Mouse (Mus musculus): ENCODE data around the gene Hnrnpul1. TPM values are rescaled to one million over a fixed set of nuclear protein-coding genes. Genes with fewer than 3 reads are reported as not detected.

The Hnrnpul1 gene
- 22.5 TPM for polyA plus RNA-seq (2014; fragmentation: Illumina TruSeq; extraction: RNeasy Lipid Tissue Mini Kit (QIAGEN cat#74804); ENCODE audit: low read depth, low replicate concordance)

GRCm38 (mm10) chr7:25754738-25755467 is at the start of gene Hnrnpul1:
Gene Hnrnpul1, minus strand, starts transcription at chr7:25754757.

GRCm38 (mm10) chr7:25788220-25789128 is 33.9 kb upstream of the Hnrnpul1 start, which contains the start of gene Axl:
Gene Axl, minus strand, starts transcription at chr7:25788705.

GRCm38 (mm10) chr7:25718788-25719417 is 35.7 kb downstream of the Hnrnpul1 start, which contains the start of gene Ccdc97:
Gene Ccdc97, minus strand, starts transcription at chr7:25719088.

GRCm38 (mm10) chr7:25686680-25687531 is 67.7 kb downstream of the Hnrnpul1 start, which contains the start of gene Tgfb1:
Gene Tgfb1, plus strand, starts transcription at chr7:25687002.

GRCm38 (mm10) chr7:25680514-25681258 is 73.9 kb downstream of the Hnrnpul1 start, which contains the start of gene B9d2:
Gene B9d2, plus strand, starts transcription at chr7:25680780.

GRCm38 (mm10) chr7:25674719-25675300 is 79.7 kb downstream of the Hnrnpul1 start, which contains the start of gene Tmem91:
Gene Tmem91, minus strand, starts transcription at chr7:25675166.

Other genes with a start within 250 kb of the Hnrnpul1 start
- not detected for gene Ceacam2, start 214.9 kb downstream of the Hnrnpul1 start, polyA plus RNA-seq (2014; fragmentation: Illumina TruSeq; extraction: RNeasy Lipid Tissue Mini Kit (QIAGEN cat#74804); ENCODE audit: low read depth, low replicate concordance)
- gene Erich4, start 138.9 kb downstream of the Hnrnpul1 start, polyA plus RNA-seq (2014; fragmentation: Illumina TruSeq; extraction: RNeasy Lipid Tissue Mini Kit (QIAGEN cat#74804); ENCODE audit: low read depth, low replicate concordance), result not detected
- gene Dmac2, start 135.3 kb downstream of the Hnrnpul1 start, polyA plus RNA-seq (2014; fragmentation: Illumina TruSeq; extraction: RNeasy Lipid Tissue Mini Kit (QIAGEN cat#74804); ENCODE audit: low read depth, low replicate concordance), result 21.7 TPM
- not detected for gene B3gnt8, start 128.1 kb downstream of the Hnrnpul1 start, polyA plus RNA-seq (2014; fragmentation: Illumina TruSeq; extraction: RNeasy Lipid Tissue Mini Kit (QIAGEN cat#74804); ENCODE audit: low read depth, low replicate concordance)
- gene Bckdha, start 95.8 kb downstream of the Hnrnpul1 start, polyA plus RNA-seq (2014; fragmentation: Illumina TruSeq; extraction: RNeasy Lipid Tissue Mini Kit (QIAGEN cat#74804); ENCODE audit: low read depth, low replicate concordance), result 1.8 TPM
- 1.1 TPM for gene Exosc5, start 95.6 kb downstream of the Hnrnpul1 start, polyA plus RNA-seq (2014; fragmentation: Illumina TruSeq; extraction: RNeasy Lipid Tissue Mini Kit (QIAGEN cat#74804); ENCODE audit: low read depth, low replicate concordance)
- not detected for gene Tmem91, start 79.6 kb downstream of the Hnrnpul1 start, polyA plus RNA-seq (2014; fragmentation: Illumina TruSeq; extraction: RNeasy Lipid Tissue Mini Kit (QIAGEN cat#74804); ENCODE audit: low read depth, low replicate concordance)
- gene B9d2, start 74.0 kb downstream of the Hnrnpul1 start, polyA plus RNA-seq (2014; fragmentation: Illumina TruSeq; extraction: RNeasy Lipid Tissue Mini Kit (QIAGEN cat#74804); ENCODE audit: low read depth, low replicate concordance), result not detected
- gene Tgfb1, start 67.8 kb downstream of the Hnrnpul1 start, polyA plus RNA-seq (2014; fragmentation: Illumina TruSeq; extraction: RNeasy Lipid Tissue Mini Kit (QIAGEN cat#74804); ENCODE audit: low read depth, low replicate concordance), result 1.1 TPM
- 1.7 TPM for gene Ccdc97, start 35.7 kb downstream of the Hnrnpul1 start, polyA plus RNA-seq (2014; fragmentation: Illumina TruSeq; extraction: RNeasy Lipid Tissue Mini Kit (QIAGEN cat#74804); ENCODE audit: low read depth, low replicate concordance)
- gene Axl, start 33.9 kb upstream of the Hnrnpul1 start, polyA plus RNA-seq (2014; fragmentation: Illumina TruSeq; extraction: RNeasy Lipid Tissue Mini Kit (QIAGEN cat#74804); ENCODE audit: low read depth, low replicate concordance), result 7.3 TPM
- gene Cyp2s1, start 62.2 kb upstream of the Hnrnpul1 start, polyA plus RNA-seq (2014; fragmentation: Illumina TruSeq; extraction: RNeasy Lipid Tissue Mini Kit (QIAGEN cat#74804); ENCODE audit: low read depth, low replicate concordance), result not detected
- 97.7 TPM for gene Cyp2b10, start 142.9 kb upstream of the Hnrnpul1 start, polyA plus RNA-seq (2014; fragmentation: Illumina TruSeq; extraction: RNeasy Lipid Tissue Mini Kit (QIAGEN cat#74804); ENCODE audit: low read depth, low replicate concordance)

All from liver, adult 10 weeks (tissue).